Mouse (Mus musculus): ENCODE data around the gene Pfn1. TPM values are rescaled to one million over a fixed set of nuclear protein-coding genes. Genes with fewer than 3 reads are reported as not detected.
A peak's percentile ranks its signal among the peaks of the same experiment; 100 is the strongest.

The Pfn1 gene
- polyA plus RNA-seq, 1 experiment from 2014 or later, result 2,132 TPM

DNA sequence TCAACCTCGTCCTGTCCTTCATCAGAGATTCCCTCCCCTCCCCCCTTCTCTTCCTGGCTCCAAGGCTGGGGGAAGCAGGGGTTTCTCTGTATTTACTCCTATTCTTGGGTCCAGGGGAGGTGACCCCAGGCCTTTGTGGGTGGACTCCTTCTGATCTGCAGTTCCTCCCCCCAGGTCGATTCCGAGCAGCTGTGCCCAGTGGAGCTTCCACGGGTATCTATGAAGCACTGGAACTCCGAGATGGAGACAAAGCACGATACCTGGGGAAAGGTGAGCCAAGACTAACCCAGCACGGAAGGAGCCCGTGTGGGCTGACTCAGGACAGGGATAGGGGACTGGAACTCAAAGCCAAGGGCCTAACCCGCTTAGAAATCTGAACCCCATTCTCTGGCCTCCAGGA, 3.5 kb upstream of the Pfn1 start:
- Histone ChIP-seq H3K27me3 (ENCODE audit: low read depth, poor library complexity, severe bottlenecking) (no peaks in the 10 kb centered on the region), H3K36me3 (peaks cover 49% of the 10 kb centered on the region), H3K4me1 (peaks cover 42% of the 10 kb centered on the region), H3K4me3 (peak overlapping the region; percentile 99), H3K9me3 (replicated peaks) (no peaks in the 10 kb centered on the region), H3K27ac (peak overlapping the region; percentile 97)
- WGBS, result 59% methylated on average over 9 of the region's 9 CpGs
- no peak for DNase-seq (ENCODE audit: low spot score)

- Histone ChIP-seq H3K4me1 (peaks cover 47% of the 10 kb centered on the region), H3K4me3 (peak overlapping the region; percentile 99), H3K9me3 (replicated peaks) (no peaks in the 10 kb centered on the region)
These were observed 3.1 kb upstream of the Pfn1 start for GRCm38 (mm10) chr11:70657573-70657972.

DNA sequence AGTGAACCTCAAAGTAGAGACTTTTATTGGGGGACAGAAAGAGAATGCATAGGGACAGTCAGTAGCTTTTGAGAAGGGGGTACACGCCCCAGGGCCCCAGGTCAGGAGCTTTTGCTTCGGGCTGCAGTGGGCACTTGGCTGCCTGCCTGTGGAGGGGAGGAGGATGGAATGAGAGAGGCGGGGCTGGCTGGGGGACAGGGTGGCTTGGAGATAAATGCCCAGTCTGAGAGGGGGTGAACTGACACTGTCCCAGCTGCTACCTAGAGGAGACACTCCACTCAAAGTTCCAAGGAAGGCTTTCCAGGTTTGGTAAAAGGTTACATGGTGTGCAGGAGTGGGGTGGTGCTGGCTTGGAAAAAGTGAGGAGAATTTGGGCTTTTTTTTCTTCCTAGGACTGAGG, 2.5 kb upstream of the Pfn1 start, which contains the start of gene Eno3:
Gene Eno3, plus strand, starts transcription at position 239 of the 400 bp plus-strand sequence.
- Histone ChIP-seq H3K36me3 (peaks cover 49% of the 10 kb centered on the region), H3K27ac (peak within 1 kb of the TSS; percentile 97), H3K9me3 (replicated peaks) (no peaks in the 10 kb centered on the region), H3K27me3 (ENCODE audit: low read depth, poor library complexity, severe bottlenecking) (no peaks in the 10 kb centered on the region), H3K4me3 (peak within 1 kb of the TSS; percentile 99), H3K4me1 (peaks cover 53% of the 10 kb centered on the region)
- 3% methylated on average over 3 of the region's 3 CpGs for WGBS
- DNase-seq (ENCODE audit: low spot score), result peak; percentile 65

More at GRCm38 (mm10) chr11:70657573-70657972, 3.1 kb upstream of the Pfn1 start:
- Histone ChIP-seq H3K27ac (peak overlapping the region; percentile 97), H3K36me3 (peaks cover 49% of the 10 kb centered on the region), H3K27me3 (ENCODE audit: low read depth, poor library complexity, severe bottlenecking) (no peaks in the 10 kb centered on the region)
- DNase-seq (ENCODE audit: low spot score), result no peak
- 51% methylated on average over 6 of the region's 6 CpGs for WGBS

GRCm38 (mm10) chr11:70656456-70656927, 2.0 kb upstream of the Pfn1 start:
- peak overlapping the region; percentile 97 for H3K27ac ChIP-seq
- H3K36me3 ChIP-seq, result peaks cover 49% of the 10 kb centered on the region
- peak; percentile 84 for DNase-seq (ENCODE audit: low spot score)
- peaks cover 57% of the 10 kb centered on the region for H3K4me1 ChIP-seq
- no peaks in the 10 kb centered on the region for H3K9me3 ChIP-seq (replicated peaks)
- H3K27me3 ChIP-seq (ENCODE audit: low read depth, poor library complexity, severe bottlenecking), result no peaks in the 10 kb centered on the region
- peak overlapping the region; percentile 99 for H3K4me3 ChIP-seq
- WGBS, result 2% methylated on average over 16 of the region's 16 CpGs

GRCm38 (mm10) chr11:70655571-70656455, 1.4 kb upstream of the Pfn1 start:
- DNase-seq (ENCODE audit: low spot score), result peak; percentile 82
- Histone ChIP-seq H3K27me3 (ENCODE audit: low read depth, poor library complexity, severe bottlenecking) (no peaks in the 10 kb centered on the region), H3K4me3 (peak overlapping the region; percentile 99), H3K4me1 (peaks cover 64% of the 10 kb centered on the region), H3K27ac (peak overlapping the region; percentile 97), H3K9me3 (replicated peaks) (no peaks in the 10 kb centered on the region), H3K36me3 (peaks cover 49% of the 10 kb centered on the region)
- under 1% methylated on average over 61 of the region's 61 CpGs for WGBS

DNA sequence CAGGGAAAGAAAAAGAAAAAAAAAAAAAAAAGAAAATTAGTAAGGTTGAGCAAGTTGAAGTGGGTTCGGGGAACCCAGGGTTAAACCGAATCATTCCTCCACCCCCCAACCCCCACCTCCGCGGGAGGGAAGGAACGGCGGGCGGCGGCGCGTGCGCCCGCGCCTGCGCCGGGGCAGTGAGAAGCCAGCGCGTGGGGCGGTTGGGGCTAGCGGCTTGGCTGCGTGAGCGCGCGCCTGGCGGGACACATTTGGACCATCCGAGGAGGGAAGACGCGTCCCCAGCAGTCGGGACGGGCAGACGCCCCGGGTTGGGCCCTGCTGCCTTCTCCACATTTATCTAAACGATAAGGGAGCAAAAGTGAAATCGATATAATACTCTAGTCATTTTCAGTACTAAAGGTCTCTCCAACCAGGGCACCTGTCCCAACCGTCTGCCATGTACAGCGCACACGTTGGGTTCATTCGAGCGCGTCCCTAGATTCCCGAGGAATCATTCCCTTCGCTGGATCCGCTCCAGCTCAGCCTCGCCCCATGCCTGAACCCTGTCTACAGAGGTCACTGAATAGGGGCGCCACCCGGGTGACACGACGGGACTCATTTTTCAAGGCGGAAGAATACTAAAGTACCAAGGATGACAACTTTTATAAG, 603 bp upstream of the Pfn1 start:
- Histone ChIP-seq H3K4me3 (peak overlapping the region; percentile 99), H3K36me3 (peaks cover 49% of the 10 kb centered on the region), H3K4me1 (peaks cover 69% of the 10 kb centered on the region), H3K9me3 (replicated peaks) (no peaks in the 10 kb centered on the region), H3K27ac (peak overlapping the region; percentile 97), H3K27me3 (ENCODE audit: low read depth, poor library complexity, severe bottlenecking) (no peaks in the 10 kb centered on the region)
- WGBS, result under 1% methylated on average over 48 of the region's 48 CpGs
- peak; percentile 86 for DNase-seq (ENCODE audit: low spot score)

- H3K36me3 ChIP-seq, result peaks cover 51% of the 10 kb centered on the region
- under 1% methylated on average over 63 of the region's 63 CpGs for WGBS
- peak; percentile 91 for DNase-seq (ENCODE audit: low spot score)
- H3K4me1 ChIP-seq, result peaks cover 73% of the 10 kb centered on the region
- peak overlapping the region; percentile 99 for H3K4me3 ChIP-seq
- H3K9me3 ChIP-seq (replicated peaks), result no peaks in the 10 kb centered on the region
- H3K27ac ChIP-seq, result peak overlapping the region; percentile 97
- no peaks in the 10 kb centered on the region for H3K27me3 ChIP-seq (ENCODE audit: low read depth, poor library complexity, severe bottlenecking)
These were observed 873 bp downstream of the Pfn1 start for GRCm38 (mm10) chr11:70653345-70654197.

DNA sequence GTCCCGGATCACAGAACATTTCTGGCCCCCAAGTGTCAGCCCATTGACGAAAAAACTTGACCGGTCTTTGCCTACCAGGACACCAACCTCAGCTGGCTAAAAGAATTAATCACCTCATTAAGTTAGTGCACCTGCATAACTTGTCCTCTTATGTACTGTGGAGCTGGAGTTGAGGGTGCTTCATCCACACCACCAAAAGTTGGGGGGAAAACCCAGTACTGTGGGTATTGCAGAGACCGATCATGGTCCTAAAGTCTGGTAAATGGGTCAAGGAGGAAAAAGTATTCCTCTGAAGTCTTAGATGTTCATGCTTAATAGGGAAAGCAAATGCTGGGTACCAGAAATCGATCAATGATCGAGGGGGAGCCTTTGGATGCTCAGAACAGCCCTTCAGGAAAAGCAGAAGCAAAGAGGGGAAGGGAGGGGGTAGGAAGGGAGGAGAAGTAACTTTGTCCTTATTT, 1.5 kb downstream of the Pfn1 start:
- H3K27me3 ChIP-seq (ENCODE audit: low read depth, poor library complexity, severe bottlenecking), result no peaks in the 10 kb centered on the region
- DNase-seq (ENCODE audit: low spot score), result no peak
- H3K9me3 ChIP-seq (replicated peaks), result no peaks in the 10 kb centered on the region
- peak overlapping the region; percentile 97 for H3K27ac ChIP-seq
- WGBS, result 62% methylated on average over 6 of the region's 6 CpGs
- peaks cover 73% of the 10 kb centered on the region for H3K4me1 ChIP-seq
- H3K36me3 ChIP-seq, result peaks cover 54% of the 10 kb centered on the region
- H3K4me3 ChIP-seq, result peak overlapping the region; percentile 99

DNA sequence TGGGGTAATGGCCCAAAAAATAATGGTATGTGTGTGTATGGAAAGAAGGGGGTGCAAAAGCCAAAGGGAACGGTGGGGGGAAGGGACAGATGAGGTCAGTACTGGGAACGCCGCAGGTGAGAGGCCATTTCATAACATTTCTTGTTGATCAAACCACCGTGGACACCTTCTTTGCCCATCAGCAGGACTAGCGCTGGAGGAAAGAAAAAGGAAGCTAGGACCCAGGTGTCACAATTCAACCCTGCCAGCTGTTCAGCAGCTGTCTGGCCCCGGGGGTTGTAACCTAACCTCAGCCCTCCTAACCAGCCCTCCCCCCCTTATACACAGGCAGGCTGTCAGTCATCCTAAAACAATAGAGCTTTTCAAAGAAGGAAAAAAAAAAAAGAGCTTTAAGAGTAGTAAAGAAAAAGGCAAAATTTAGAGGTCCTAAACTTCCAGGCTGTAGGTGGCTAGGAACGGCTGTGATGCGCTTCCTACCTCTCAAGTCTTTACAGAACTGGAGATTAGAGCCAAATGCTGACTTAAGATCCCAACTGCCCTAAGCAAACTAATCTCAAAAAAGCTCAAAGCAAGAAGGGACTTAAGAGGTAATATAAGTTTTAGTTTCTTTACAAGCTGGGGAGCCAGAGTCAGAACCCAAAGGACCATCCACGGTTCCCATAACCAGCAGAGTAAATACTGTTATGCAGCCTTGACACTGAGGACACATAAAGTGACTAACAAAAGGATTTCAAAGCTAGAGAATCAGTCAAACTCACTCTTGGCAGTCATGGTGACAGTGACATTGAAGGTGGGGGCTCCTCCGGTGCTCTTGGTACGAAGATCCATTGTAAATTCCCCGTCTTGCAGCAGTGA, 2.2 kb downstream of the Pfn1 start:
- peaks cover 70% of the 10 kb centered on the region for H3K4me1 ChIP-seq
- H3K9me3 ChIP-seq (replicated peaks), result no peaks in the 10 kb centered on the region
- peak overlapping the region; percentile 97 for H3K27ac ChIP-seq
- peak; percentile 68 for DNase-seq (ENCODE audit: low spot score)
- no peaks in the 10 kb centered on the region for H3K27me3 ChIP-seq (ENCODE audit: low read depth, poor library complexity, severe bottlenecking)
- peak overlapping the region; percentile 99 for H3K4me3 ChIP-seq
- 64% methylated on average over 12 of the region's 12 CpGs for WGBS
- H3K36me3 ChIP-seq, result peaks cover 56% of the 10 kb centered on the region

GRCm38 (mm10) chr11:70651391-70651790, 3.1 kb downstream of the Pfn1 start:
- peak overlapping the region; percentile 18 for H3K4me3 ChIP-seq
- DNase-seq (ENCODE audit: low spot score), result no peak
- H3K27me3 ChIP-seq (ENCODE audit: low read depth, poor library complexity, severe bottlenecking), result no peaks in the 10 kb centered on the region
- 81% methylated on average over 2 of the region's 2 CpGs for WGBS
- peaks cover 61% of the 10 kb centered on the region for H3K4me1 ChIP-seq
- no peaks in the 10 kb centered on the region for H3K9me3 ChIP-seq (replicated peaks)
- H3K36me3 ChIP-seq, result peaks cover 56% of the 10 kb centered on the region
- H3K27ac ChIP-seq, result no peak overlapping the region

GRCm38 (mm10) chr11:70650322-70651175, 3.9 kb downstream of the Pfn1 start:
- Histone ChIP-seq H3K27me3 (ENCODE audit: low read depth, poor library complexity, severe bottlenecking) (no peaks in the 10 kb centered on the region), H3K36me3 (peaks cover 60% of the 10 kb centered on the region), H3K9me3 (replicated peaks) (no peaks in the 10 kb centered on the region), H3K4me3 (peak overlapping the region; percentile 18), H3K4me1 (peaks cover 61% of the 10 kb centered on the region), H3K27ac (no peak overlapping the region)
- no peak for DNase-seq (ENCODE audit: low spot score)
- 81% methylated on average over 12 of the region's 12 CpGs for WGBS

All from limb, embryonic 10.5 days (tissue).